Mouse (Mus musculus) forebrain, embryonic 15.5 days (tissue): Measurements from ENCODE around the gene Golga4. TPM values are rescaled to one million over a fixed set of nuclear protein-coding genes. Genes with fewer than 3 reads are reported as not detected.

Experiments used
- ATAC-seq: fragments of 200-750 bp; cut with Nextera tagmentation; replicated peaks from 2 replicates; pipeline ENCODE4 v1.8.0; 2017; ENCODE audit warnings: mild to moderate bottlenecking, moderate TSS enrichment, moderate library complexity
- H3K27ac ChIP-seq: fragments of 300-500 bp; sonication (generic); replicated peaks from 2 replicates; pipeline ENCODE4 v1.5.1; 2015; ENCODE audit warnings: mild to moderate bottlenecking, inconsistent platforms
- H3K27me3 ChIP-seq: fragments of 300-500 bp; sonication (generic); 2 replicates; pipeline ENCODE4 v1.6.1; 2015; ENCODE audit warnings: inconsistent platforms
- H3K36me3 ChIP-seq: fragments of 300-500 bp; sonication (generic); 2 replicates; pipeline ENCODE4 v1.6.1; 2015; ENCODE audit warnings: mild to moderate bottlenecking, inconsistent platforms
- H3K4me1 ChIP-seq: fragments of 300-500 bp; sonication (generic); 2 replicates; pipeline ENCODE4 v1.6.1; 2015; ENCODE audit warnings: inconsistent platforms
- H3K4me2 ChIP-seq: fragments of 300-500 bp; sonication (generic); replicated peaks from 2 replicates; pipeline ENCODE4 v1.6.1; 2015; ENCODE audit warnings: mild to moderate bottlenecking, inconsistent platforms
- H3K4me3 ChIP-seq: fragments of 300-500 bp; sonication (generic); 2 replicates; pipeline ENCODE4 v1.5.1; 2015; ENCODE audit warnings: mild to moderate bottlenecking, inconsistent platforms
- H3K9ac ChIP-seq: fragments of 300-500 bp; sonication (generic); replicated peaks from 2 replicates; pipeline ENCODE4 v1.6.1; 2015; ENCODE audit warnings: mild to moderate bottlenecking, inconsistent platforms
- H3K9me3 ChIP-seq: fragments of 300-500 bp; sonication (generic); 2 replicates; pipeline ENCODE4 v1.6.1; 2016; ENCODE audit warnings: inconsistent platforms
- WGBS: fragments of 180-500 bp; shearing (Covaris S2); methylation state at CpG from one replicate; pipeline ENCODE4 v1.1.7; 2015; ENCODE audit warnings: mixed read lengths; 5-methylcytosine and 5-hydroxymethylcytosine counted together
- polyA plus RNA-seq: library from polyadenylated mRNA; unstranded; fragments of >200 nt; fragmentation: Nextera tagmentation; extraction: Ambion mirVana; gene quantifications from 2 replicates; pipeline ENCODE4 v1.2.1, GENCODE M21; 2015

The Golga4 gene
- polyA plus RNA-seq, 1 experiment from 2014 or later: 53.4 TPM

DNA sequence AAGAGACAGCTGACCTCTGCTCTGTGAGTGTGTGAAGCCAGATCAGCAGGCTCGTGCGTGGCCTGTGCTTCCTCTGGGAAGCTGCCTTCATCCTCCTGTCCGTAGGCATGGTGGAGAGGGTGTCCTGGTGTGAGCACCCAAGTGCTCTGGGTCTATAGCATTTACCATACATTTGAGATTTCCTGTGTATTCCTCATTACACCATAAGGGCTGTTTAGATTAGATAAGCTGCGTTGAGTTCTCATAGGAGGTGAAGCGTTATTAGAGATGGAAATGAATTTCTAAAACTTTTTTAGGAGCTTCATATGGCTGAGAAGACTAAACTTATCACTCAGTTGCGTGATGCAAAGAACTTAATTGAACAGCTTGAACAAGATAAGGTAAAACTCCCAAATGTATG lies 30.9 kb downstream of the Golga4 start:
- ATAC-seq: no peak
- Histone ChIP-seq H3K4me3 (no peak overlapping the region), H3K9me3 (no peaks in the 10 kb centered on the region), H3K9ac (no peak overlapping the region), H3K4me2 (no peak overlapping the region), H3K36me3 (peaks cover 80% of the 10 kb centered on the region), H3K27ac (no peak overlapping the region), H3K27me3 (no peaks in the 10 kb centered on the region), H3K4me1 (no peaks in the 10 kb centered on the region)
- WGBS: 97% methylated on average over 6 of the region's 6 CpGs

- Histone ChIP-seq H3K9ac (no peak overlapping the region), H3K4me3 (no peak overlapping the region), H3K36me3 (peaks cover 80% of the 10 kb centered on the region), H3K4me2 (no peak overlapping the region), H3K27me3 (no peaks in the 10 kb centered on the region), H3K4me1 (no peaks in the 10 kb centered on the region), H3K27ac (no peak overlapping the region), H3K9me3 (no peaks in the 10 kb centered on the region)
- ATAC-seq: no peak
- WGBS: 94% methylated on average over 9 of the region's 9 CpGs
Observed at GRCm38 (mm10) chr9:118537463-118538339, 31.6 kb downstream of the Golga4 start.

- no peak overlapping the region for H3K27ac ChIP-seq
- H3K4me3 ChIP-seq: no peak overlapping the region
- H3K9ac ChIP-seq: no peak overlapping the region
- H3K36me3 ChIP-seq: peaks cover 51% of the 10 kb centered on the region
- no peak for ATAC-seq
- H3K9me3 ChIP-seq: no peaks in the 10 kb centered on the region
- no peak overlapping the region for H3K4me2 ChIP-seq
- H3K4me1 ChIP-seq: no peaks in the 10 kb centered on the region
- 93% methylated on average over 8 of the region's 8 CpGs for WGBS
- H3K27me3 ChIP-seq: no peaks in the 10 kb centered on the region
Observed at GRCm38 (mm10) chr9:118541851-118542250, 35.8 kb downstream of the Golga4 start.

DNA sequence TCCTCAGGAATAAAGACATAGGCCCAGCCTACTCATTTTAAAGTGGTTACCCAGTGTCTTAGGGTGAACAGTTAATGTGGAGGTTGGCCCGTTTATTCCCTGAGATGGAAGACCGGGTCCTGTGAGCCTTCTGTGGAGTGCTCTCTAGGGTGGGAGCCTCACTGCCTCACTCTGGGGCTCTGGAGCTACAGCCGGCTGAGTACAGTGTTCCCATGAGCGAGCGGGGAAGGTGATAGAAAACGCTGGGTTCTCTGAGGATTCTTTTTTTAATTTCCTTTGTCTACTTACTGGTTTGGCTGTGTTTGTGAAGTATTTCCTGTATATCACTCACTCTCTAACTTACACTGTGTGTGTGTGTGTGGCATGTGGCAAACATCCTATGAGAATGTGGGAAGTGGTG lies 39.1 kb downstream of the Golga4 start:
- H3K4me1 ChIP-seq: no peaks in the 10 kb centered on the region
- no peak overlapping the region for H3K9ac ChIP-seq
- H3K4me3 ChIP-seq: no peak overlapping the region
- peaks cover 39% of the 10 kb centered on the region for H3K36me3 ChIP-seq
- 62% methylated on average over 6 of the region's 6 CpGs for WGBS
- H3K4me2 ChIP-seq: no peak overlapping the region
- H3K27me3 ChIP-seq: no peaks in the 10 kb centered on the region
- no peak overlapping the region; the same call in 1 of the 2 replicates for H3K27ac ChIP-seq
- ATAC-seq: no peak
- no peaks in the 10 kb centered on the region for H3K9me3 ChIP-seq

GRCm38 (mm10) chr9:118548651-118549050 lies 42.6 kb downstream of the Golga4 start:
- H3K27me3 ChIP-seq: no peaks in the 10 kb centered on the region
- H3K4me1 ChIP-seq: no peaks in the 10 kb centered on the region
- no peaks in the 10 kb centered on the region for H3K9me3 ChIP-seq
- no peak overlapping the region for H3K27ac ChIP-seq
- no peak overlapping the region for H3K4me2 ChIP-seq
- no peak overlapping the region for H3K9ac ChIP-seq
- 96% methylated on average over 12 of the region's 12 CpGs for WGBS
- peaks cover 46% of the 10 kb centered on the region for H3K36me3 ChIP-seq
- no peak for ATAC-seq
- H3K4me3 ChIP-seq: no peak overlapping the region

DNA sequence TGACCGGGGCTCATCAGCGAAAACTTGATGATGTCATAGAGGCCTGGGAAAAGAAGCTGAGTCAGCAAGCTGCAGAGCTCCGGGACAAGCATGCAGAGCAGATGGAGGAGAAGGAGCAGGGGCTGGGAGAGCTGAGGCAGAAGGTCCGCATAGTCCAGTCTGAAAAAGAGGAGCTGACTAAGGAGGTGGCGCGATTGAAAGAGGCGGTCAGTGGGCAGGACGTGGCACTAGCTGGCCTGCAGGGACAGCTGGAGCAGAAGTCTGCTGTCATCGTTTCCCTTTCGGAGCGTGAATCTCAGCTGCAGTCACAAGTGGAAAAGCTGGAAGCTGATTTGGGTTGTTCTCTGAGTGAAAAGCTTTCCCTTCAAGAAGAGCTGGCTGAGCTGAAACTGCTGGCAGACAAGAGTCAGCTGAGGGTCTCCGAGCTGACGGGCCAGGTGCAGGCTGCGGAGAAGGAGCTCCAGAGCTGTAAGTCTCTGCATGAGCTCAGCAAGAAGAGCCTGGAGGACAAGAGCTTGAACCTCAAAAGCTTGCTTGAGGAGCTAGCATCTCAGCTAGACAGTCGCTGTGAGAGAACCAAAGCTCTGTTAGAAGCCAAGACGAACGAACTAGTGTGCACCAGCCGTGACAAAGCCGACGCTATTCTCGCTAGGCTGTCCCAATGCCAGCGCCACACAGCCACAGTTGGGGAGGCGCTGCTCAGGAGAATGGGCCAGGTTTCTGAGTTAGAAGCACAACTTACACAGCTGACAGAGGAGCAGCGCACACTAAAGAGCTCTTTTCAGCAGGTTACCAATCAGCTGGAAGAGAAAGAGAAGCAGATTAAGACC lies 51.1 kb downstream of the Golga4 start:
- Histone ChIP-seq H3K9ac (no peak overlapping the region), H3K27ac (0 out of 2 replicates have a peak overlapping the region, but pooled peaks have one; percentile 33), H3K36me3 (peaks cover 75% of the 10 kb centered on the region), H3K4me2 (no peak overlapping the region), H3K9me3 (no peaks in the 10 kb centered on the region), H3K27me3 (no peaks in the 10 kb centered on the region), H3K4me1 (no peaks in the 10 kb centered on the region), H3K4me3 (no peak overlapping the region)
- WGBS: 74% methylated on average over 24 of the region's 24 CpGs
- no peak for ATAC-seq

- Histone ChIP-seq H3K4me2 (no peak overlapping the region), H3K36me3 (peaks cover 87% of the 10 kb centered on the region), H3K27me3 (no peaks in the 10 kb centered on the region), H3K4me1 (no peaks in the 10 kb centered on the region), H3K9me3 (no peaks in the 10 kb centered on the region), H3K27ac (no peak overlapping the region), H3K4me3 (no peak overlapping the region), H3K9ac (no peak overlapping the region)
- WGBS: 95% methylated on average over 11 of the region's 11 CpGs
- no peak for ATAC-seq
Observed at GRCm38 (mm10) chr9:118563356-118563755, 57.3 kb downstream of the Golga4 start.

DNA sequence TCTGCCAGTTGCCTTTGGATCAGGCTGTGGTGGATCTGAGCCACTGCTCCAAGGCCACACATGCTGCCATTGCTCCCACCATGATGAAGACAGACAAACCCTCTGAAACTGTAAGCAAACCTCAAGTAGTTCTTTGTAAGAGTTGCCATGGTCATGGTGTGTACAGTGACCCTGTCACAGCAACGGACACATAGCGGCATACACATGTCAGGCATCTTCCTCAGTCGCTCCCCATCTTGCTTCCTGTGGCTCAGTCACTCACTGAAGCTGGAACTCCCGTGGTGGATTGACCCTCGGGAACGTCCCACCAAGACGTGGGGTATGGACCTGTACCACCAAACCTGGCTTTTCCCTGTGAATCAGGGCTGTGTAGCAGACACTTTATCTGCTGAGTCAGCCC lies 57.8 kb downstream of the Golga4 start:
- ATAC-seq: no peak
- WGBS: 95% methylated on average over 7 of the region's 7 CpGs
- Histone ChIP-seq H3K9me3 (no peaks in the 10 kb centered on the region), H3K9ac (no peak overlapping the region), H3K4me3 (no peak overlapping the region), H3K27me3 (no peaks in the 10 kb centered on the region), H3K4me1 (no peaks in the 10 kb centered on the region), H3K4me2 (no peak overlapping the region), H3K36me3 (peaks cover 83% of the 10 kb centered on the region), H3K27ac (no peak overlapping the region)

DNA sequence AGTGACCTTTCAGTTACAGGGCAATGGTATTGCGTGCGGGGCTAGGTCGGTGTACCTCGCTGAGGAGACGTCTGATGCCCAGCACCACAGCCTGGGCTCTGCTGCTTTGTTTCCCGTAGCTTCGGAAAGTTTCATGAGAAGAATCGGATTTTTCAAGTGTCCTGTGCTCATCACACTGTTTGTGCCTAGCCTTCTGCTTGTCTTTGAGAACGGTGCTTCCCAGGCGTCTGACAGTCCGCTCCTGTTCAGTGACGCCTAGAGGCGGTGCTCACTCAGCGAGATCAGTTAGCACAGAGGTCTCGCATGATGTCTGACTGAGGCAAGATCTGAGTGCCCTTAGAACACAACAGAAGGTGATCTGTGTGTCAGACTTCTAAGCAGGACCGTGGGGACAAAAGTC lies 58.6 kb downstream of the Golga4 start:
- Histone ChIP-seq H3K4me2 (no peak overlapping the region), H3K36me3 (peaks cover 81% of the 10 kb centered on the region), H3K27ac (no peak overlapping the region), H3K9ac (no peak overlapping the region), H3K9me3 (no peaks in the 10 kb centered on the region), H3K4me1 (no peaks in the 10 kb centered on the region), H3K4me3 (no peak overlapping the region), H3K27me3 (no peaks in the 10 kb centered on the region)
- 93% methylated on average over 16 of the region's 16 CpGs for WGBS
- ATAC-seq: no peak

DNA sequence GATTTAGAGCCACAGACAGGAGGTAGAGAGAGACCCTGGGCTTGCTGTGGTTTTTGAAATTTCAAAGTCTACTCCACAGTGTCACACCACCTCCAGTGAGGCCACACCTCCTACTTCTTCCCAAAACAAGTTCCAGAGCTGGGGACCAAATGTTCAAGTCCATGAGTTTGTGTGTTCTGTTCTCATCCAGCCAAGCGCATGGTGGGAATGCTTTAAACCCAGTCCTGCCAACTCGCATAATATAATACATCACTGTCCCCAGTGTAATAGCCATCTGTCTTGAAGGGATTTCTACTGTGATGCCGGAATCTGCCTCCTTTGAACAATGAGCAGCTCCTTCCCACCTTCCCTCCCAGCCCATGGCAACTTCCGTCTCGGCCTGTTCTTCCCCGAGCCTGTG lies 63.3 kb downstream of the Golga4 start:
- no peaks in the 10 kb centered on the region for H3K27me3 ChIP-seq
- peaks cover 75% of the 10 kb centered on the region for H3K36me3 ChIP-seq
- H3K9me3 ChIP-seq: no peaks in the 10 kb centered on the region
- H3K27ac ChIP-seq: 0 out of 2 replicates have a peak overlapping the region, but pooled peaks have one; percentile 52
- no peaks in the 10 kb centered on the region for H3K4me1 ChIP-seq
- ATAC-seq: 0 out of 2 replicates have a peak, but pooled peaks have one; percentile 23
- no peak overlapping the region for H3K4me2 ChIP-seq
- 71% methylated on average over 6 of the region's 6 CpGs for WGBS
- no peak overlapping the region for H3K9ac ChIP-seq
- H3K4me3 ChIP-seq: no peak overlapping the region

DNA sequence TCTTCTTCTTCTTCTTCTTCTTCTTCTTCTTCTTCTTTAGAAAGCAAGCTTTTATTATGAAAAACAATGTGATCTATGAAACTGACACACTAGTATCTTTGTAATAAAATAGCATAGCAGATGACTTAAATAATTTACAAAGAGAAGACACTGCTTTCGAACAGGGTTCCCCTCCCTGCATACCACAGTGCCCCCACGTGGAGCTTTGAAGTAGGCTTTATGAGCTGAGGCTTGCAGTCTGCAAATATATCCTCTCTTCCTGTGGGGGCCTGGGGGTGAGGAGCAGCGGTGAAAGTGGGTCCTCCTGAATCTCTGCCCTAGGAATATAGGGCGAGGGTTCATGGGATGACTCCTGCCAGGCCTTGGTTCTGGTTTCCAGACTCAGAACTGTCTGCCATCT lies 64.8 kb downstream of the Golga4 start:
- no peak overlapping the region for H3K4me2 ChIP-seq
- ATAC-seq: no peak
- no peaks in the 10 kb centered on the region for H3K4me1 ChIP-seq
- no peak overlapping the region for H3K4me3 ChIP-seq
- no peak overlapping the region for H3K9ac ChIP-seq
- H3K36me3 ChIP-seq: peaks cover 72% of the 10 kb centered on the region
- H3K27ac ChIP-seq: no peak overlapping the region
- H3K27me3 ChIP-seq: no peaks in the 10 kb centered on the region
- WGBS: 89% methylated on average over 4 of the region's 4 CpGs
- H3K9me3 ChIP-seq: no peaks in the 10 kb centered on the region

DNA sequence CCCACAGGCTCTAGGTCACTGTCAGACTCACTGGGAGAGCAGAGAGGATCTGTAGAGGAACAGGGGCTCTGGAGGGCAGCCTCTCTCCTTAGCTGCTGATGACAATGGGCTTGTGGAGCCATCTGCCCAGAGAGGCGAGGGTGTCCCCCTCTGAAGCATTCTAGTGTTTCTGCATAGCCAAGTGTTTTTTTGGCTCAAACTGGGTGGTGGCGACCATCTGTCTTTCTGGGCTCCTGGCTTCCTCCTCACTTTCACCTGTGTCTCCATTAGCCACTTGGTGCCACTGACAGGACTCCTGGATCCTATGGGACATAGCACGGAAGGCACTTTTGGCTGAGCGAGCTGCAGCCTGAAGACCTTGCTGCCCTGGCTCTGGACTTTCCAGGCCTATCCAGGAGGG lies 65.6 kb downstream of the Golga4 start:
- H3K4me3 ChIP-seq: no peak overlapping the region
- no peak for ATAC-seq
- H3K4me2 ChIP-seq: no peak overlapping the region
- H3K36me3 ChIP-seq: peaks cover 69% of the 10 kb centered on the region
- no peaks in the 10 kb centered on the region for H3K9me3 ChIP-seq
- 92% methylated on average over 4 of the region's 4 CpGs for WGBS
- no peak overlapping the region for H3K9ac ChIP-seq
- H3K4me1 ChIP-seq: no peaks in the 10 kb centered on the region
- no peak overlapping the region for H3K27ac ChIP-seq
- no peaks in the 10 kb centered on the region for H3K27me3 ChIP-seq
